ENCODE assay signal across 12 mouse cellular contexts in the genomic region with DNA sequence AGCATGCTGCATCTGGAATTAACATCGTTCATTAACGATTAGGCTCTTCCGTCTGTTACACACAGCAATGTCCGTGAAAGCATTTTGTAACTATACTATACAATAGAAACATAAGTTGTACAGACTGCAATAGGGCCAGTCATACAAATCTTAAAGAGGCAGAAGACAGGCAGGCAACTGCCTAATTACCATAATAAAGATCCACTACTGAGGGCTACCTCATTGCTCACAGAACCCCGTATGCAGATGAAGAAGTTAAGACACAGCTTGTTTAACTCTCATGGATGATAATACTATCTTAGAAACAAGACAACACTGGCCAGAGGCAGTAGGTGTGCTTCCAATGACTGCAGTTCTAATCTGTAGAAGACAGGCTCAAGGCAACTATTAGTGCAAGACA.
A peak's percentile ranks its signal among the peaks of the same experiment; 100 is the strongest.
DNase-seq lines count a peak whose midpoint lies in the region; ATAC-seq and TF ChIP-seq lines count a peak whose summit lies in the region.
"Had no signal": no experiment of that assay in that cellular context is flagged by ENCODE, and none has a peak within 500 bp of the region (broad histone marks: within the 10 kb centered on the region; RNA-seq: fewer than 3 reads in every experiment).

No protein-coding gene starts in this region.

- H3K27me3 ChIP-seq in kidney, embryonic 14.5 days (ENCODE audit: control insufficient read depth, insufficient read depth, low read length), result no peaks in the 10 kb centered on the region
- no peaks in the 10 kb centered on the region for H3K27me3 ChIP-seq in forebrain, embryonic 14.5 days (replicated peaks; ENCODE audit: control insufficient read depth, insufficient read depth, low read length)
- H3K27me3 ChIP-seq in hindbrain, embryonic 14.5 days (ENCODE audit: control insufficient read depth, insufficient read depth, low read length), result no peaks in the 10 kb centered on the region
- no peaks in the 10 kb centered on the region for H3K27me3 ChIP-seq in neural tube, embryonic 12.5 days (replicated peaks)
- H3K27me3 ChIP-seq in thymus, adult 2 months (ENCODE audit: control insufficient read depth, insufficient read depth, low read length), result no peaks in the 10 kb centered on the region
- H3K27me3 ChIP-seq: embryonic facial prominence, embryonic 13.5 days; heart, embryonic 15.5 days had no signal

- no peak for TF ChIP-seq POLR2A in thymus, adult 2 months (IDR thresholded peaks at IDR 0.05; ENCODE audit: control insufficient read depth, extremely low read depth, insufficient read depth, low read length, poor library complexity)

- no peaks in the 10 kb centered on the region for H3K4me1 ChIP-seq in kidney, embryonic 14.5 days (ENCODE audit: control insufficient read depth, insufficient read depth, low read length)
- peaks cover 5% of the 10 kb centered on the region; the same call in 1 of the 2 replicates for H3K4me1 ChIP-seq in forebrain, embryonic 14.5 days (ENCODE audit: control insufficient read depth, insufficient read depth, low read length)
- no peaks in the 10 kb centered on the region for H3K4me1 ChIP-seq in hindbrain, embryonic 14.5 days (replicated peaks; ENCODE audit: control insufficient read depth, insufficient read depth, low read length)
- 0 out of 2 replicates have a peak, but pooled peaks cover 3% of the 10 kb centered on the region for H3K4me1 ChIP-seq in neural tube, embryonic 12.5 days
- H3K4me1 ChIP-seq in thymus, adult 2 months (replicated peaks; ENCODE audit: control insufficient read depth, insufficient read depth, low read length), result peaks cover 16% of the 10 kb centered on the region

- WGBS in kidney, embryonic 14.5 days, result 91% methylated on average over 5 of the region's 5 CpGs
- 19% methylated on average over 5 of the region's 5 CpGs for WGBS in forebrain, embryonic 14.5 days
- WGBS in hindbrain, embryonic 14.5 days, result 36% methylated on average over 5 of the region's 5 CpGs
- WGBS in neural tube, embryonic 12.5 days, result 43% methylated on average over 5 of the region's 5 CpGs
- 99% methylated on average over 5 of the region's 5 CpGs for WGBS in thymus, adult 2 months

- no peaks in the 10 kb centered on the region for H3K36me3 ChIP-seq in kidney, embryonic 14.5 days (ENCODE audit: control insufficient read depth, insufficient read depth, low read length)
- no peaks in the 10 kb centered on the region for H3K36me3 ChIP-seq in forebrain, embryonic 14.5 days (ENCODE audit: control insufficient read depth, insufficient read depth, low read length)
- no peaks in the 10 kb centered on the region for H3K36me3 ChIP-seq in hindbrain, embryonic 14.5 days (replicated peaks; ENCODE audit: control insufficient read depth, insufficient read depth)
- H3K36me3 ChIP-seq in neural tube, embryonic 12.5 days, result no peaks in the 10 kb centered on the region
- no peaks in the 10 kb centered on the region for H3K36me3 ChIP-seq in thymus, adult 2 months (ENCODE audit: control insufficient read depth, insufficient read depth, low read length)
- H3K36me3 ChIP-seq: embryonic facial prominence, embryonic 13.5 days; heart, embryonic 15.5 days had no signal

- peak; percentile 34; the same call in 1 of the 2 replicates for ATAC-seq in kidney, embryonic 14.5 days (ENCODE audit: low FRiP score, low TSS enrichment)
- ATAC-seq in forebrain, embryonic 14.5 days, result peak; percentile 43
- peak; percentile 16; the same call in 1 of the 2 replicates for ATAC-seq in hindbrain, embryonic 14.5 days (ENCODE audit: low FRiP score)
- peak; percentile 38; the same call in 1 of the 2 replicates for ATAC-seq in neural tube, embryonic 12.5 days (ENCODE audit: low FRiP score, low read depth)

- H3K9me3 ChIP-seq in kidney, embryonic 14.5 days (ENCODE audit: control insufficient read depth, low read length), result no peaks in the 10 kb centered on the region
- H3K9me3 ChIP-seq in forebrain, embryonic 14.5 days (replicated peaks; ENCODE audit: control insufficient read depth, low read length), result no peaks in the 10 kb centered on the region
- no peaks in the 10 kb centered on the region for H3K9me3 ChIP-seq in hindbrain, embryonic 14.5 days (ENCODE audit: control insufficient read depth, low read length)
- no peaks in the 10 kb centered on the region for H3K9me3 ChIP-seq in neural tube, embryonic 12.5 days
- H3K9me3 ChIP-seq: embryonic facial prominence, embryonic 13.5 days; heart, embryonic 15.5 days had no signal

- no peak overlapping the region for H3K27ac ChIP-seq in kidney, embryonic 14.5 days (ENCODE audit: low read depth, low read length)
- no peak overlapping the region for H3K27ac ChIP-seq in forebrain, embryonic 14.5 days (ENCODE audit: low read depth, low read length)
- H3K27ac ChIP-seq in hindbrain, embryonic 14.5 days, result no peak overlapping the region
- no peak overlapping the region for H3K27ac ChIP-seq in neural tube, embryonic 12.5 days
- H3K27ac ChIP-seq in thymus, adult 2 months (ENCODE audit: control insufficient read depth, insufficient read depth, low read length), result no peak overlapping the region
- H3K27ac ChIP-seq: embryonic facial prominence, embryonic 13.5 days; heart, embryonic 15.5 days had no signal

- H3K4me2 ChIP-seq in kidney, embryonic 14.5 days (replicated peaks; ENCODE audit: low read depth, low read length), result no peak overlapping the region
- no peak overlapping the region for H3K4me2 ChIP-seq in forebrain, embryonic 14.5 days (ENCODE audit: low read length)
- no peak overlapping the region for H3K4me2 ChIP-seq in hindbrain, embryonic 14.5 days (replicated peaks)
- H3K4me2 ChIP-seq in neural tube, embryonic 12.5 days (replicated peaks), result no peak overlapping the region
- H3K4me2 ChIP-seq: embryonic facial prominence, embryonic 13.5 days; heart, embryonic 15.5 days had no signal

- no peak for TF ChIP-seq CTCF in thymus, adult 2 months (IDR thresholded peaks at IDR 0.05; ENCODE audit: borderline replicate concordance, control insufficient read depth, extremely low read depth, insufficient read depth, low read length, poor library complexity)

- H3K9ac ChIP-seq in kidney, embryonic 14.5 days (ENCODE audit: low read depth, low read length), result no peak overlapping the region
- H3K9ac ChIP-seq in forebrain, embryonic 14.5 days (ENCODE audit: low read length), result no peak overlapping the region
- H3K9ac ChIP-seq in hindbrain, embryonic 14.5 days, result no peak overlapping the region
- no peak overlapping the region for H3K9ac ChIP-seq in neural tube, embryonic 12.5 days
- H3K9ac ChIP-seq: embryonic facial prominence, embryonic 13.5 days; heart, embryonic 15.5 days; liver, postnatal 0 days had no signal

- no peak for DNase-seq in kidney, adult 11 months
- no peak for DNase-seq in forebrain, embryonic 14.5 days (ENCODE audit: low spot score)
- no peak for DNase-seq in hindbrain, embryonic 14.5 days (ENCODE audit: low spot score)
- DNase-seq in thymus, adult 2 months, result no peak
- no peak for DNase-seq in Muller cell, postnatal 12 days (ENCODE audit: inconsistent ontology term)
- DNase-seq: gastrocnemius, adult 2 months; kidney, adult 18-20 months; liver, postnatal 0 days had no signal

- H3K4me3 ChIP-seq in kidney, embryonic 14.5 days (ENCODE audit: low read length), result no peak overlapping the region
- no peak overlapping the region for H3K4me3 ChIP-seq in forebrain, embryonic 14.5 days (ENCODE audit: low read depth, low read length)
- H3K4me3 ChIP-seq in hindbrain, embryonic 14.5 days (replicated peaks; ENCODE audit: low read length), result no peak overlapping the region
- no peak overlapping the region for H3K4me3 ChIP-seq in neural tube, embryonic 12.5 days
- H3K4me3 ChIP-seq in thymus, adult 2 months (ENCODE audit: control insufficient read depth, insufficient read depth, low read length), result no peak overlapping the region
- H3K4me3 ChIP-seq: embryonic facial prominence, embryonic 13.5 days; heart, embryonic 15.5 days had no signal
